Mouse (Mus musculus) ovary, adult 2 months (tissue): Measurements from ENCODE around the gene BC035947. TPM values are rescaled to one million over a fixed set of nuclear protein-coding genes. Genes with fewer than 3 reads are reported as not detected.

Experiments used
- polyA plus RNA-seq: library from polyadenylated mRNA; depleted of rRNA; stranded (reverse); fragments of >200 nt; gene quantifications from 2 replicates; pipeline ENCODE4 v1.2.3, GENCODE M21; 2012; rRNA removed

The BC035947 gene
- 0.16 TPM in 1 of 2 replicates, not detected in the other for polyA plus RNA-seq

DNA sequence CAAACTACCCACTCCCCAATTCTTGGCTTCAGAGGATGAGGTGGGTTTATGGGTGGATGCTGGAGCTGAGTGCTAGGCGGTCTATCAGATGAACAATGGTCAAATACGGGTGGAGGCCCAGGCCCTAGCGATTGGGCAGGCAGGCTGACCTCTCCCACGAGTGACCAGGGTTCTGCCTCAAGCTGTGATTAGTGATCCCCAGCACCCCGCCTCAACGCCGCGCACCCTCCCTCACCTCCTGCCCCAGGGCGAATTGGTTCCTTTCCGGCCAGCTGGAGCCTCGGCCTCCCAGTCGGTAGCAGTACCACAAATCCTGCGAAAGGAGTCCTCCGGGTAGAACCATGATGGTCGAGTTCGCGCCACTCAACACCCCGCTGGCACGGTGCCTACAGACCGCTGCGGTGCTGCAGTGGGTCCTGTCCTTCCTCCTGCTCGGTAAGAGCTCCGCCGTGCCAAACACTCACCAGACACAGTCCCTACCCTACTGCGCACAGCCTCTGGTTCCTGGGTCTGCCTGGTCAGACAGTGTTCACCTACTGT, at the start of gene BC035947:
Gene BC035947 (minus strand): TSS at position 538 of the 540 bp plus-strand sequence.

GRCm38 (mm10) chr1:78510862-78511261, 1.1 kb downstream of the BC035947 start, which contains the start of gene Mogat1:
Mogat1 (plus strand) TSS chr1:78510991.

GRCm38 (mm10) chr1:78488752-78489492, 23.0 kb downstream of the BC035947 start, which contains the start of gene Farsb:
Farsb (minus strand) TSS chr1:78488897.

Other genes starting within 250 kb of the BC035947 start
- gene Sgpp2, start 201.8 kb downstream of the BC035947 start, polyA plus RNA-seq, result 6.7 and 7.8 TPM in 2 replicates
- 8.4 and 13.1 TPM in 2 replicates for gene Farsb, start 23.3 kb downstream of the BC035947 start, polyA plus RNA-seq
- 5.1 and 5.6 TPM in 2 replicates for gene Mogat1, start 1.2 kb downstream of the BC035947 start, polyA plus RNA-seq
- gene Acsl3, start 145.7 kb upstream of the BC035947 start, polyA plus RNA-seq, result 8.1 and 9.9 TPM in 2 replicates
- 0.33 and 0.47 TPM in 2 replicates for gene Utp14b, start 145.9 kb upstream of the BC035947 start, polyA plus RNA-seq